Mouse (Mus musculus) liver, embryonic 13.5 days (tissue): Measurements from ENCODE around the gene Tufm. TPM values are rescaled to one million over a fixed set of nuclear protein-coding genes. Genes with fewer than 3 reads are reported as not detected.
"Not testable (repeated sequence)": the region's sequence is repeated elsewhere in the genome, so short reads cannot be mapped to it uniquely, and the experiment has no call there.

Experiments used
- ATAC-seq: fragments of 200-750 bp; cut with Nextera tagmentation; 2 replicates; pipeline ENCODE4 v1.8.0; 2017; ENCODE audit warnings: low read depth, mild to moderate bottlenecking, moderate number of reproducible peaks, moderate library complexity
- DNase-seq: peaks from one replicate; pipeline ENCODE4 v3.0.0; 2022
- H3K27ac ChIP-seq: fragments of 300-500 bp; sonication (generic); 2 replicates; pipeline ENCODE4 v1.5.1; 2015; ENCODE audit warnings: moderate library complexity, mild to moderate bottlenecking, inconsistent platforms
- H3K27me3 ChIP-seq: fragments of 300-500 bp; sonication (generic); 2 replicates; pipeline ENCODE4 v1.6.1; 2015; ENCODE audit warnings: mild to moderate bottlenecking, inconsistent platforms
- H3K36me3 ChIP-seq: fragments of 300-500 bp; sonication (generic); 2 replicates; pipeline ENCODE4 v1.6.1; 2015; ENCODE audit warnings: mild to moderate bottlenecking, inconsistent platforms
- H3K4me1 ChIP-seq: fragments of 300-500 bp; sonication (generic); replicated peaks from 2 replicates; pipeline ENCODE4 v1.6.1; 2015; ENCODE audit warnings: inconsistent platforms
- H3K4me2 ChIP-seq: fragments of 300-500 bp; sonication (generic); 2 replicates; pipeline ENCODE4 v1.6.1; 2015; ENCODE audit warnings: inconsistent platforms, mild to moderate bottlenecking, moderate library complexity
- H3K4me3 ChIP-seq: fragments of 300-500 bp; sonication (generic); replicated peaks from 2 replicates; pipeline ENCODE4 v1.5.1; 2015; ENCODE audit warnings: mild to moderate bottlenecking, inconsistent platforms
- H3K9ac ChIP-seq: fragments of 300-500 bp; sonication (generic); 2 replicates; pipeline ENCODE4 v1.6.1; 2015; ENCODE audit warnings: mild to moderate bottlenecking, inconsistent platforms
- H3K9me3 ChIP-seq: fragments of 300-500 bp; sonication (generic); replicated peaks from 2 replicates; pipeline ENCODE4 v1.6.1; 2016; ENCODE audit warnings: inconsistent platforms
- WGBS: fragments of 180-500 bp; shearing (Covaris S2); methylation state at CpG from one replicate; pipeline ENCODE4 v1.1.7; 2015; ENCODE audit not compliant: insufficient replicate concordance; 5-methylcytosine and 5-hydroxymethylcytosine counted together
- polyA plus RNA-seq: library from polyadenylated mRNA; unstranded; fragments of >200 nt; fragmentation: Nextera tagmentation; extraction: Ambion mirVana; gene quantifications from 2 replicates; pipeline ENCODE4 v1.2.1, GENCODE M21; 2015

The Tufm gene
- polyA plus RNA-seq, 1 experiment from 2014 or later = 111 TPM

GRCm38 (mm10) chr7:126474993-126475581 is 12.1 kb upstream of the Tufm start, which contains the start of gene Sh2b1:
Gene Sh2b1 (minus strand): TSS chr7:126475424.
- WGBS = under 1% methylated on average over 53 of the region's 53 CpGs
- peak; percentile 89 for ATAC-seq
- Histone ChIP-seq H3K4me3 (peak within 1 kb of the TSS; percentile 88), H3K9ac (peak within 1 kb of the TSS; percentile 93), H3K4me1 (peaks cover 56% of the 10 kb centered on the region), H3K36me3 (peaks cover 27% of the 10 kb centered on the region), H3K9me3 (no peaks in the 10 kb centered on the region), H3K4me2 (peak within 1 kb of the TSS; percentile 90), H3K27ac (peak within 1 kb of the TSS; percentile 90), H3K27me3 (no peaks in the 10 kb centered on the region)
- DNase-seq = peak; percentile 83

- H3K27me3 ChIP-seq = no peaks in the 10 kb centered on the region
- DNase-seq (no peak), ATAC-seq (no peak)
- no peaks in the 10 kb centered on the region for H3K36me3 ChIP-seq
- 15% methylated on average over 5 of the region's 5 CpGs for WGBS
- no peak overlapping the region for H3K9ac ChIP-seq
- H3K9me3 ChIP-seq = no peaks in the 10 kb centered on the region
- no peak overlapping the region for H3K4me3 ChIP-seq
- no peak overlapping the region for H3K4me2 ChIP-seq
- H3K27ac ChIP-seq = no peak overlapping the region
- H3K4me1 ChIP-seq = peaks cover 22% of the 10 kb centered on the region
Observed at GRCm38 (mm10) chr7:126481699-126482098, 5.5 kb upstream of the Tufm start.

GRCm38 (mm10) chr7:126482392-126482871 is 4.7 kb upstream of the Tufm start:
- DNase-seq (peak; percentile 77), ATAC-seq (peak; percentile 83)
- under 1% methylated on average over 23 of the region's 23 CpGs for WGBS
- peak overlapping the region; percentile 41 for H3K4me3 ChIP-seq
- peak overlapping the region; percentile 53 for H3K27ac ChIP-seq
- H3K4me2 ChIP-seq = peak overlapping the region; percentile 67
- H3K9me3 ChIP-seq = no peaks in the 10 kb centered on the region
- H3K27me3 ChIP-seq = no peaks in the 10 kb centered on the region
- H3K36me3 ChIP-seq = no peaks in the 10 kb centered on the region
- H3K9ac ChIP-seq = peak overlapping the region; percentile 54
- peaks cover 20% of the 10 kb centered on the region for H3K4me1 ChIP-seq

GRCm38 (mm10) chr7:126487617-126488385 is 640 bp downstream of the Tufm start:
- peak overlapping the region; percentile 81 for H3K27ac ChIP-seq
- peak overlapping the region; percentile 84 for H3K9ac ChIP-seq
- 6% methylated on average over 24 of the region's 25 CpGs for WGBS
- H3K36me3 ChIP-seq = peaks cover 42% of the 10 kb centered on the region
- not testable (repeated sequence) for DNase-seq, ATAC-seq, H3K27me3 ChIP-seq, H3K9me3 ChIP-seq
- H3K4me2 ChIP-seq = peak overlapping the region; percentile 87
- H3K4me3 ChIP-seq = peak overlapping the region; percentile 77
- H3K4me1 ChIP-seq = peaks cover 38% of the 10 kb centered on the region

- H3K27ac ChIP-seq = no peak overlapping the region
- peaks cover 74% of the 10 kb centered on the region for H3K36me3 ChIP-seq
- H3K4me1 ChIP-seq = peaks cover 54% of the 10 kb centered on the region
- no peak overlapping the region for H3K4me2 ChIP-seq
- 0 out of 2 replicates have a peak overlapping the region, but pooled peaks have one; percentile 1 for H3K9ac ChIP-seq
- H3K9me3 ChIP-seq = no peaks in the 10 kb centered on the region
- DNase-seq (no peak), ATAC-seq (no peak)
- no peak overlapping the region for H3K4me3 ChIP-seq
- whole genome bisulfite sequencing = 60% methylated on average over 1 of the region's 1 CpGs
- H3K27me3 ChIP-seq = no peaks in the 10 kb centered on the region
Observed at GRCm38 (mm10) chr7:126491005-126491404, 3.8 kb downstream of the Tufm start.

GRCm38 (mm10) chr7:126491973-126492372 is 4.8 kb downstream of the Tufm start:
- H3K27ac ChIP-seq = no peak overlapping the region
- no peak overlapping the region for H3K4me3 ChIP-seq
- no peaks in the 10 kb centered on the region for H3K9me3 ChIP-seq
- peaks cover 83% of the 10 kb centered on the region for H3K36me3 ChIP-seq
- no peaks in the 10 kb centered on the region for H3K27me3 ChIP-seq
- ATAC-seq (no peak), DNase-seq (no peak)
- 71% methylated on average over 11 of the region's 11 CpGs for WGBS
- H3K4me2 ChIP-seq = no peak overlapping the region
- H3K9ac ChIP-seq = no peak overlapping the region
- peaks cover 47% of the 10 kb centered on the region for H3K4me1 ChIP-seq

- ATAC-seq (peak; percentile 66), DNase-seq (no peak)
- H3K4me1 ChIP-seq = peaks cover 38% of the 10 kb centered on the region
- no peaks in the 10 kb centered on the region for H3K27me3 ChIP-seq
- H3K36me3 ChIP-seq = peaks cover 98% of the 10 kb centered on the region
- H3K9ac ChIP-seq = no peak overlapping the region
- WGBS = 80% methylated on average over 6 of the region's 6 CpGs
- H3K27ac ChIP-seq = peak overlapping the region; percentile 41
- H3K4me2 ChIP-seq = no peak overlapping the region
- no peaks in the 10 kb centered on the region for H3K9me3 ChIP-seq
- H3K4me3 ChIP-seq = no peak overlapping the region
Observed at GRCm38 (mm10) chr7:126494120-126494519, 7.0 kb downstream of the Tufm start.

- Histone ChIP-seq H3K4me3 (no peak overlapping the region), H3K9ac (no peak overlapping the region), H3K4me2 (no peak overlapping the region), H3K27me3 (no peaks in the 10 kb centered on the region), H3K9me3 (no peaks in the 10 kb centered on the region), H3K4me1 (peaks cover 54% of the 10 kb centered on the region), H3K27ac (no peak overlapping the region), H3K36me3 (peaks cover 98% of the 10 kb centered on the region)
- ATAC-seq (no peak), DNase-seq (no peak)
- WGBS = 87% methylated on average over 5 of the region's 5 CpGs
Observed at GRCm38 (mm10) chr7:126496475-126496874, 9.3 kb downstream of the Tufm start.

GRCm38 (mm10) chr7:126497966-126498365 is 10.8 kb downstream of the Tufm start:
- no peaks in the 10 kb centered on the region for H3K27me3 ChIP-seq
- WGBS = 92% methylated on average over 12 of the region's 12 CpGs
- H3K9me3 ChIP-seq = no peaks in the 10 kb centered on the region
- DNase-seq (no peak), ATAC-seq (no peak)
- H3K27ac ChIP-seq = no peak overlapping the region
- no peak overlapping the region for H3K4me3 ChIP-seq
- no peak overlapping the region for H3K9ac ChIP-seq
- H3K4me1 ChIP-seq = peaks cover 46% of the 10 kb centered on the region
- H3K36me3 ChIP-seq = peaks cover 84% of the 10 kb centered on the region
- no peak overlapping the region for H3K4me2 ChIP-seq

GRCm38 (mm10) chr7:126499416-126499815 is 12.3 kb downstream of the Tufm start:
- no peak overlapping the region for H3K27ac ChIP-seq
- no peak overlapping the region for H3K4me3 ChIP-seq
- no peak overlapping the region for H3K4me2 ChIP-seq
- no peak for DNase-seq
- H3K27me3 ChIP-seq = no peaks in the 10 kb centered on the region
- H3K4me1 ChIP-seq = peaks cover 40% of the 10 kb centered on the region
- no peaks in the 10 kb centered on the region for H3K9me3 ChIP-seq
- WGBS = 90% methylated on average over 7 of the region's 7 CpGs
- H3K9ac ChIP-seq = no peak overlapping the region
- ATAC-seq = no peak
- peaks cover 69% of the 10 kb centered on the region for H3K36me3 ChIP-seq

GRCm38 (mm10) chr7:126501684-126502022 is 14.5 kb downstream of the Tufm start:
- H3K4me2 ChIP-seq = peak overlapping the region; percentile 82
- peak overlapping the region; percentile 99 for H3K4me3 ChIP-seq
- H3K27ac ChIP-seq = peak overlapping the region; percentile 100
- H3K4me1 ChIP-seq = peaks cover 31% of the 10 kb centered on the region
- H3K9ac ChIP-seq = peak overlapping the region; percentile 100
- peaks cover 47% of the 10 kb centered on the region for H3K36me3 ChIP-seq
- no peaks in the 10 kb centered on the region for H3K9me3 ChIP-seq
- 1% methylated on average over 9 of the region's 9 CpGs for WGBS
- ATAC-seq = no peak
- no peaks in the 10 kb centered on the region for H3K27me3 ChIP-seq
- no peak for DNase-seq
